Mouse (Mus musculus) hindbrain, embryonic 15.5 days (tissue): Measurements from ENCODE around the gene Tsc22d3. TPM values are rescaled to one million over a fixed set of nuclear protein-coding genes. Genes with fewer than 3 reads are reported as not detected.
"Not testable (repeated sequence)": the region's sequence is repeated elsewhere in the genome, so short reads cannot be mapped to it uniquely, and the experiment has no call there.

Experiments
- ATAC-seq: fragments of 200-750 bp; cut with Nextera tagmentation; 2 replicates; pipeline ENCODE4 v1.8.0; 2017; ENCODE audit warnings: low read depth, moderate number of reproducible peaks, moderate TSS enrichment; ENCODE audit not compliant: low FRiP score
- H3K27ac ChIP-seq: fragments of 300-500 bp; sonication (generic); replicated peaks from 2 replicates; pipeline ENCODE4 v1.5.1; 2015; ENCODE audit warnings: mild to moderate bottlenecking, inconsistent platforms
- H3K27me3 ChIP-seq: fragments of 300-500 bp; sonication (generic); 2 replicates; pipeline ENCODE4 v1.6.1; 2015; ENCODE audit warnings: control low read depth, inconsistent platforms
- H3K36me3 ChIP-seq: fragments of 300-500 bp; sonication (generic); 2 replicates; pipeline ENCODE4 v1.6.1; 2015; ENCODE audit warnings: control low read depth, inconsistent platforms
- H3K4me1 ChIP-seq: fragments of 300-500 bp; sonication (generic); replicated peaks from 2 replicates; pipeline ENCODE4 v1.6.1; 2015; ENCODE audit warnings: control low read depth, inconsistent platforms
- H3K4me2 ChIP-seq: fragments of 300-500 bp; sonication (generic); 2 replicates; pipeline ENCODE4 v1.6.1; 2015; ENCODE audit warnings: moderate library complexity, mild to moderate bottlenecking, inconsistent platforms
- H3K4me3 ChIP-seq: fragments of 300-500 bp; sonication (generic); 2 replicates; pipeline ENCODE4 v1.5.1; 2015; ENCODE audit warnings: mild to moderate bottlenecking, inconsistent platforms
- H3K9ac ChIP-seq: fragments of 300-500 bp; sonication (generic); 2 replicates; pipeline ENCODE4 v1.6.1; 2015; ENCODE audit warnings: inconsistent platforms
- H3K9me3 ChIP-seq: fragments of 300-500 bp; sonication (generic); 2 replicates; pipeline ENCODE4 v1.6.1; 2016; ENCODE audit warnings: control low read depth, inconsistent platforms
- WGBS: fragments of 180-500 bp; shearing (Covaris S2); methylation state at CpG from one replicate; pipeline ENCODE4 v1.1.7; 2015; 5-methylcytosine and 5-hydroxymethylcytosine counted together
- polyA plus RNA-seq: library from polyadenylated mRNA; unstranded; fragments of >200 nt; fragmentation: Nextera tagmentation; extraction: Ambion mirVana; gene quantifications from 2 replicates; pipeline ENCODE4 v1.2.1, GENCODE M21; 2015

Gene Tsc22d3
- polyA plus RNA-seq, 1 experiment from 2014 or later, result 112 TPM

DNA sequence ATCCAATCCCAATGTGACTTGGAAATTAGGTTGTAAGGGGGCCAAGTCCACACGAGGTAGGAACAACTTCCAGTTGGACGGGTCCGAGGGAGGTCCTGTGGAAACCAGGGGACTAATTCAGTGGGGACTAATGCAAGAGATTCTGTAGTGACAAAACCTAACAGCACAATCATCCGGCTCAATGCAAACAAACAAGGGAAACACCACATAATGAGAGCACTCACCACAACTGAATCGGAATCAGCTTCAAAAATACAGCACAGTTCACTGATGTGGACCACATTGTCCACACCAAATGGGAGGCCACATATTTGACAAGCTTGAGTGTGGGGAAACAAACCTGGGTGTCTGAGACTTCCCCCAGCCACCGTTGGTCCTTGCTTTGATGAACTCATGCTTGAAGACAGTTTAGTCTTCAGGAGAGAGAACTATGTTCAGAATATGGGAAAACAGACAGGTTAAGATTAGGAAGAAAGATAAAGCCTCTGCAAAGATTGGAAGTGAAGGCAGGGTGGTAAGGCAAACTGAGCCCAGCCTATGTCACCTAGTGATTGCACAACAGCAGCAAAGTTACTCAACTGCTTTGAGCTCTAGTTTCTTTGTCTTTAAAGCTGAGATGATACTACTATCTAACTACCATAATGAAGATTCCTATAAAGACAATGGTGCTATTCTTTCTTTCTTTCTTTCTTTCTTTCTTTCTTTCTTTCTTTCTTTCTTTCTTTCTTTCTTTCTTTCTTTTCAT, 93.9 kb downstream of the Tsc22d3 start:
- ATAC-seq, result no peak
- Histone ChIP-seq H3K4me2 (no peak overlapping the region), H3K27ac (no peak overlapping the region), H3K9ac (no peak overlapping the region), H3K4me3 (no peak overlapping the region), H3K4me1 (peaks cover 10% of the 10 kb centered on the region), H3K36me3 (no peaks in the 10 kb centered on the region), H3K9me3 (no peaks in the 10 kb centered on the region), H3K27me3 (0 out of 2 replicates have a peak, but pooled peaks cover 2% of the 10 kb centered on the region)
- 66% methylated on average over 6 of the region's 6 CpGs for WGBS

DNA sequence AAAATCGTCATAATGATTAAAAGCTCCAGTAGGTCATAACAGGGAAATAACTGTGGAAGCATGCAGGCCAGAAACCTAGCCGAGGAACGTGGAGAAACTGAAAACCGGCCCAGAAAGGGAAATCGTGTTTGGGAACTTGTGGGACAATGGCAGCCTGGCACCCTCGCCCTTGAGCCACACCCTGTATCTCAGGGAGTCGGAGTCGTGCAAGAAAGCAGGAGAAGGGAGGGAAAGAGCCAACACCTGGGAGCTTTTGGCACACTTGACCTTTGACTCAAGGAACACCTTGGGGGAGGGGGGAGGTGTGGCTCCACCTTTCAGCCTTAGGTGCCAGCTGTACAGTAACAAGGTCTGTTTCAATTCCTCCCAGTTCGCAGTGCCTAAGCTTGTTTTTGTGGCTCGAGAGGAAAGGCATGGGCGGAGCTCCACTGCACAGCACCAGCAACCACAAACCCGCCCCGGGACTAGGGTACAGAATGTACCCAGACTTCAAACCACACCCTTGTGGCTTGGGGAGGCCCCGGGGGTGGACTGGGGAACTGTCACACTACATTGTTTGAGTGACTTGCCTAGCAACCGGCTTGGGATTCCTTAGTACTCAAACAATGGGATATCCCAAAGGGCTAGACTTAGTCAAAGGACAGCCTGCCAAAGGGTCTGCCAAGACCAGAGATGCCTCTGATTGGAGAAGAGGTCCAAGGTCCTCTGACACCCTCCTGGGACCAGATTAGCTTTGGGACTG, 94.8 kb downstream of the Tsc22d3 start:
- Histone ChIP-seq H3K36me3 (no peaks in the 10 kb centered on the region), H3K4me1 (peaks cover under 1% of the 10 kb centered on the region; the same call in 1 of the 2 replicates), H3K27me3 (0 out of 2 replicates have a peak, but pooled peaks cover 6% of the 10 kb centered on the region), H3K27ac (no peak overlapping the region), H3K4me2 (no peak overlapping the region), H3K4me3 (no peak overlapping the region), H3K9ac (no peak overlapping the region), H3K9me3 (no peaks in the 10 kb centered on the region)
- WGBS, result 43% methylated on average over 15 of the region's 15 CpGs
- ATAC-seq, result 0 out of 2 replicates have a peak, but pooled peaks have one; percentile 45

DNA sequence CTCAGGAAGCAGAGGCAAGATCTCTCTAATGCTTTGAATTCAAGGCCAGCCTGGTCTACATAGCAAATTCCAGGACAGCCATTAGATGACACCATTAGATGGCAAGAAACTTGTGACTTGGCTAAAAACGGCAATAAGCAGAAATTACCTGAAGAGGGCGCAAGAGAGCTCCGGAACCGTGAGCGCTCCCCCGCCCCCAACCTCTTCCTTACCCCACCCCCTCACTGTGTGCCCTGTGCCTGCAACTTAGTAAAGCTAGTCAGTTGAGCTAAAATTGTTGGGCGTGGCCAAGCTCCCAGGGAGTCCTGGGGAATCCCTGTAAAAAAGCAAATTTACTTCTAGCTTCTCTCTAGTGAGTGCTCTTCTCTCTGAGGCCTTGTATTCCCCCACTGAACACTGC, 96.6 kb downstream of the Tsc22d3 start:
- Histone ChIP-seq H3K4me2 (no peak overlapping the region), H3K27ac (no peak overlapping the region), H3K4me3 (no peak overlapping the region), H3K9ac (no peak overlapping the region), H3K4me1 (no peaks in the 10 kb centered on the region), H3K36me3 (no peaks in the 10 kb centered on the region), H3K9me3 (no peaks in the 10 kb centered on the region), H3K27me3 (0 out of 2 replicates have a peak, but pooled peaks cover 6% of the 10 kb centered on the region)
- WGBS, result 20% methylated on average over 7 of the region's 7 CpGs
- ATAC-seq, result no peak

DNA sequence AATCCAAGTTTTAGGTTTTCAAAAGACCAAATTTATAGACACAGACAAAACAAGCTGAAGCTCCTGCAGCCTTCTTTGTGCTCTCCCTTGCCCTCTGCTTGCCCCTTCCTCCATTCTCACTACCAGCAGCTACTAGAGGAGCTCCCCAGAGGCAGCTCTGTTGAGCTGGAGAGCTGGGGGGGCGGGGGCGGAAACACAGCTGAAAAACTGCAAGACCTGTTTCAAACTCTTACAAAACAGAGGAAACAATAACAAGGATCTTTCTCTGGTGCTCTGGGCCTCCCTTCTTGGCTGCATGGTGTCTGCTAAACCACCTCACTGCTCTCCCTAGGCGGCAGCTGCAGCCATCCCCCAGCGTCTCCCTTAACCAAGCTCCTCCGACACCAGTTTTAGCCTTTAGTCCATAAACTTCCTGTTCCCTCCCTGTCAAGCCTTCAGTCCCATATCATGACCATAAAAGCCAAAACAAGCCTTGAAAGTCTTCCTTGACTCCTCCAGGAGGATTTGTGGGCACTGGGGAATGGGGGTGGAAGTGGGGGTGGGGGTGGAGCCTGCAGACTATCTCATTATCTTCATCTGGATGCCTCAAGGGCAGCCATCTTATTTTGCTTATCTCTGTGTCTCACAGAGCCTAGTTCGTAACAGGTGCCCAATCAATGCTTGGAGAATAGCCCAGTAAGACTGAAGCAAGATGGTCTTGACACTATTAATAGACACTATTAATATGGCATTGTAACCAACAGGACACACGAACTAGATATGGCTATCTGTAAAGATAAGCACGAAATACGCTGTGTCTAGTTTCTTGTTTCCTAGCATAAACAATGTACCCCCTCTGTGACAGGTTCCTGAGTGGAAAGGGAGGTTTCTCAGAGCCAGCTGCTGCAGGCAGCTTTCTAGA, 98.8 kb downstream of the Tsc22d3 start:
- 70% methylated on average over 9 of the region's 9 CpGs for WGBS

DNA sequence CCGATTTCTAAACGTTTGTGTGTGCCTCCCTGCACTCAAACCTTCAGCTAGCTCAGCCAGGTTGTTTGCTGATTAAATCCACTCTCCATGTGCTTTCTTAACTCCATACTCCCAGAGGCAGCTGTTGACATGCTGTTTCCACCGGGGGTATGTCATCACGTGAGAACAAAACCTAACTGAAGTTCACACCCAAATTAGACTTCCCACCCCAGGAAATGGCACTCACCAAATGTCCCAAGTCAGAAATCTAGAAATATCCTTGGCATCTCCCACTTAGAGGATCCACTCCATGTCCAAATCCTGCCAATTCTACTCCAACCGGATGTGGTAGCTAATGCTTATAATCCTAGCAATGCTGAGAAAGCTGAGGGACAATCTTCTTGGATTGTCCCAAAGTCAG, 100.2 kb downstream of the Tsc22d3 start:
- no peaks in the 10 kb centered on the region for H3K36me3 ChIP-seq
- no peaks in the 10 kb centered on the region for H3K9me3 ChIP-seq
- no peak overlapping the region for H3K4me3 ChIP-seq
- no peak for ATAC-seq
- H3K4me2 ChIP-seq, result no peak overlapping the region
- H3K4me1 ChIP-seq, result no peaks in the 10 kb centered on the region
- peaks cover 10% of the 10 kb centered on the region; the same call in 1 of the 2 replicates for H3K27me3 ChIP-seq
- 85% methylated on average over 5 of the region's 5 CpGs for WGBS
- H3K9ac ChIP-seq, result no peak overlapping the region
- no peak overlapping the region for H3K27ac ChIP-seq

More for the DNA sequence above, 98.8 kb downstream of the Tsc22d3 start:
- ATAC-seq, result no peak
- Histone ChIP-seq H3K4me3 (no peak overlapping the region), H3K9me3 (no peaks in the 10 kb centered on the region), H3K36me3 (no peaks in the 10 kb centered on the region), H3K9ac (no peak overlapping the region), H3K27me3 (0 out of 2 replicates have a peak, but pooled peaks cover 7% of the 10 kb centered on the region), H3K4me2 (no peak overlapping the region), H3K4me1 (no peaks in the 10 kb centered on the region), H3K27ac (no peak overlapping the region)

DNA sequence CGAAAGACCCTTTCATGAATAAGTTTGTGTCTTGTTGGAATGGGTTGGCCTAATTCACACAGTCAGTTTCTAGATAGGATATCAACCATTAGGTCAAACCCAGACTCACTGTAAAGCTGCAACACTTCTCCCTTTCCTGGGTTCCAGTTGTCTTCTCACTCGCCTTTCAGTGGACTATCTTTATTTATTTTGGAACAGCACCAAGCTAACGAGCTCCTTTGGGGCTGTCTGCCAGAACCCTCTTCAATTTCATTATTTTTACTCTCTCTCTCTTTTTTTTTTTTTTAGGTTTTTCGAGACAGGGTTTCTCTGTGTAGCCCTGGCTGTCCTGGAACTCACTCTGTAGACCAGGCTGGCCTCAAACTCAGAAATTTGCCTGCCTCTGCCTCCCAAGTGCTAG, 102.0 kb downstream of the Tsc22d3 start:
- WGBS, result 52% methylated on average over 4 of the region's 4 CpGs

DNA sequence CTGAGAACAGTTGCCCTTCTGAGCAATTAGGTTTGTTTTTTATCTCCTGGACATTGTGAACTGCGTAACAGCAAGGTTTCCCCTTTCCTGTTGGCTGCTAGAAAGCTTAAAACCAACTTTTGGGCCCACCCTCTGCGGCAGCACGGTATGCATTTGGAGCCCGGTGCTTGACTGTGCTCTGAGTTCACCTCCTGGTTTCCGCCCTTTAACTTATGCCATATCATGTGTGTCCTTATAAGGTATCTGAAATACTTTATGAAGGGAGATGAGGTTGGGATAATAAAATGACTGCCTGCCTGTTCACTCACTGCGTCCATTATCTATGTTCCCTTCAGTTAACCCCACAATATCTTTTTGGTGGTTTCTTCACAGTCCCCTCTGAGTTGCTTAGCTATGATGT, 106.3 kb downstream of the Tsc22d3 start:
- Histone ChIP-seq H3K4me3 (no peak overlapping the region), H3K4me1 (no peaks in the 10 kb centered on the region), H3K4me2 (no peak overlapping the region), H3K9me3 (no peaks in the 10 kb centered on the region), H3K27ac (no peak overlapping the region), H3K9ac (no peak overlapping the region), H3K27me3 (peaks cover 18% of the 10 kb centered on the region), H3K36me3 (no peaks in the 10 kb centered on the region)
- 78% methylated on average over 6 of the region's 6 CpGs for WGBS
- no peak for ATAC-seq

More for the DNA sequence above, 102.0 kb downstream of the Tsc22d3 start:
- H3K4me3 ChIP-seq, H3K9me3 ChIP-seq, H3K27ac ChIP-seq, H3K36me3 ChIP-seq, ATAC-seq, H3K9ac ChIP-seq, H3K4me1 ChIP-seq, H3K4me2 ChIP-seq: not testable (repeated sequence)
- peaks cover 13% of the 10 kb centered on the region; the same call in 1 of the 2 replicates for H3K27me3 ChIP-seq

DNA sequence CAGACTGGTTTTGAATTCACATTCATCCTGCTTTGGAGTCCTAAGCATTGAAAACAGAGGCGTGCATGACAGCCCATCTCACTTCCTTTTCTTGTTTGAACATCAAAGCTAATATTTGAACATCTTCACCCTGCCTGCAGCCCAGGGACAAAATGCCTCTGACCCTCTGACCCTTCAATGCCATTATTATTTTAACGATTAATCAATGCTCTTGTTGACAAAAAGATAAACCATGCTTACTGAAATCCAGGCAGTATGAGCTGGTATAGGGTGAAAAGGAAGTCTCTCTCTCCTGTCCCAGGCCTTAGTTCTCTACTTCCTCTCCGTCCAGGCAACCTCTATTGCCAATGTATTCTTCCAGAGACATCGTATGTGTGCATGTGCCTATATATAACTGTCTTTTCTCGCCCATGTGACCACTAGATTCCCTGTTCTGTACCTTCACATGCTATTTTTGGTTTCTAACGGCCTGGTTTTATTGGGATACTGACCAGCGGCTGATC, 106.9 kb downstream of the Tsc22d3 start:
- no peak overlapping the region for H3K9ac ChIP-seq
- H3K4me1 ChIP-seq, result no peaks in the 10 kb centered on the region
- H3K27me3 ChIP-seq, result peaks cover 18% of the 10 kb centered on the region
- no peak overlapping the region for H3K4me3 ChIP-seq
- ATAC-seq, result no peak
- H3K27ac ChIP-seq, result no peak overlapping the region
- WGBS, result 66% methylated on average over 7 of the region's 7 CpGs
- no peaks in the 10 kb centered on the region for H3K9me3 ChIP-seq
- no peaks in the 10 kb centered on the region for H3K36me3 ChIP-seq
- H3K4me2 ChIP-seq, result no peak overlapping the region

DNA sequence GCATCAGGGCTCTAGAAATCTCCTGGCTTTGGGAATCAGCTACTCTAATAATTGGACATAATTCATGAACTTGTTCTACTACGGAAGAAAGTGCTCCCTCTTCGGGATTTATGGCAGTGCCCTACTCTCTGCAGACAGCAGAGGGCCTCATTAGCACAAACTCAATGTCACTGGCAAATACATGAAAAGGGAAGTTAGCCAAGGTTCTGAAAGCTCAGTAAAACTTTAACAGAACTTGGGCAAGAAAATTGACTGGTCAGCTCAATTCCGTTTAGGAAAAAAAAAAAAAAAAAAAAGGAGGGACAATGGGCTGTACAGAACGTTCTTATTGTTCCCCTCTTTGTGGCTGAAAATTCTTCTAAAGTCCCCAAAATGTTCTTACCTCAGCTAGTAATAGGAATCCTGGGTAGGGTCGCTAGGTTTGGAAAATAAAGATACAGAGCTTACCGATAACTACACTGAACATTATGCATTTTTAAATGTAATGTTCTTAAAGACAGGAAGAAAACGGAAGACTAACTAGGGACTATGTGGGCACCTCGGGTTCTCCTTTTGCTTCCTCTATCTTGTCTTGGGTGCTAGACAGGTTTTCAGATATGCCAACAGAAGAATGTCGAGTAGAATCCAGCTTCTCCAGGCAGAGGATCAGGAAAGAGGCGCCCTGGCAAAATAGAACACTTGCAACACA, 108.4 kb downstream of the Tsc22d3 start:
- H3K4me3 ChIP-seq, result no peak overlapping the region
- H3K9ac ChIP-seq, result no peak overlapping the region
- WGBS, result 59% methylated on average over 10 of the region's 10 CpGs
- no peak overlapping the region for H3K27ac ChIP-seq
- H3K4me1 ChIP-seq, result no peaks in the 10 kb centered on the region
- H3K27me3 ChIP-seq, result peaks cover 15% of the 10 kb centered on the region
- no peak overlapping the region for H3K4me2 ChIP-seq
- no peak for ATAC-seq
- no peaks in the 10 kb centered on the region for H3K36me3 ChIP-seq
- no peaks in the 10 kb centered on the region for H3K9me3 ChIP-seq

DNA sequence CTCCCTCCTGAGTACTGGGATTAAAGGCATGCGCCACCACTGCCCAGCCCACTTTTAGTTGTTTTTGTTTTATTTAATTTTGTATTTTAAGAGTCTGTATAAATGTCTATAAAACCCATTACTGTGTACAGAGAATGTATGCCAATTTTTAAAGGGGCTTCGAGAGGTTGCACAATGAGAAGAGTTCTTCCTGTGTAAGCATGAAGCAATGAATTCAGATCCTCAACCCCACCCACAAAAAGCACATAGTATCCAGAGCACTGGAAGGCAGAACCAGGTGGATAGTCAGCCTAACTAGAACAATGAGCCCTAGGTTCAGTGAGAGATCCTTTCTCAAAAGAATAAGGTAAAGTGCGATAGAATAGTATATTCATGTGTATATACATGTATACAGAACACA, 110.3 kb downstream of the Tsc22d3 start:
- Histone ChIP-seq H3K27me3 (peaks cover 11% of the 10 kb centered on the region; the same call in 1 of the 2 replicates), H3K4me2 (no peak overlapping the region), H3K27ac (no peak overlapping the region), H3K9me3 (no peaks in the 10 kb centered on the region), H3K4me3 (no peak overlapping the region), H3K4me1 (no peaks in the 10 kb centered on the region), H3K9ac (no peak overlapping the region), H3K36me3 (no peaks in the 10 kb centered on the region)
- no peak for ATAC-seq
- 83% methylated on average over 3 of the region's 3 CpGs for WGBS
